Mouse (Mus musculus) hindbrain, embryonic 13.5 days (tissue): ENCODE results near the gene Aldh1a3. TPM values are rescaled to one million over a fixed set of nuclear protein-coding genes. Genes with fewer than 3 reads are reported as not detected.

Experiments used
- ATAC-seq: fragments of 200-750 bp; cut with Nextera tagmentation; 2 replicates; pipeline ENCODE4 v1.8.0; 2017; ENCODE audit warnings: moderate TSS enrichment; ENCODE audit not compliant: low FRiP score
- H3K27ac ChIP-seq: fragments of 300-500 bp; sonication (generic); 2 replicates; pipeline ENCODE4 v1.5.1; 2015; ENCODE audit warnings: inconsistent platforms, mild to moderate bottlenecking, moderate library complexity
- H3K27me3 ChIP-seq: fragments of 300-500 bp; sonication (generic); 2 replicates; pipeline ENCODE4 v1.6.1; 2015; ENCODE audit warnings: mild to moderate bottlenecking, inconsistent platforms
- H3K36me3 ChIP-seq: fragments of 300-500 bp; sonication (generic); 2 replicates; pipeline ENCODE4 v1.6.1; 2015; ENCODE audit warnings: mild to moderate bottlenecking, inconsistent platforms
- H3K4me1 ChIP-seq: fragments of 300-500 bp; sonication (generic); replicated peaks from 2 replicates; pipeline ENCODE4 v1.6.1; 2015; ENCODE audit warnings: inconsistent platforms
- H3K4me2 ChIP-seq: fragments of 300-500 bp; sonication (generic); 2 replicates; pipeline ENCODE4 v1.6.1; 2015; ENCODE audit warnings: inconsistent platforms, mild to moderate bottlenecking, moderate library complexity
- H3K4me3 ChIP-seq: fragments of 300-500 bp; sonication (generic); 2 replicates; pipeline ENCODE4 v1.5.1; 2015; ENCODE audit warnings: mild to moderate bottlenecking, inconsistent platforms
- H3K9ac ChIP-seq: fragments of 300-500 bp; sonication (generic); 2 replicates; pipeline ENCODE4 v1.6.1; 2015; ENCODE audit warnings: mild to moderate bottlenecking, inconsistent platforms
- H3K9me3 ChIP-seq: fragments of 300-500 bp; sonication (generic); 2 replicates; pipeline ENCODE4 v1.6.1; 2016; ENCODE audit warnings: inconsistent platforms
- WGBS: fragments of 180-500 bp; shearing (Covaris S2); methylation state at CpG from one replicate; pipeline ENCODE4 v1.1.7; 2015; 5-methylcytosine and 5-hydroxymethylcytosine counted together
- polyA plus RNA-seq: library from polyadenylated mRNA; unstranded; fragments of >200 nt; fragmentation: Nextera tagmentation; extraction: Ambion mirVana; gene quantifications from 2 replicates; pipeline ENCODE4 v1.2.1, GENCODE M21; 2015

Gene Aldh1a3
- polyA plus RNA-seq, 1 experiment from 2014 or later = 2.1 TPM

GRCm38 (mm10) chr7:66406971-66407370 is 20.3 kb downstream of the Aldh1a3 start:
- Histone ChIP-seq H3K9ac (no peak overlapping the region), H3K27me3 (0 out of 2 replicates have a peak, but pooled peaks cover 10% of the 10 kb centered on the region), H3K27ac (no peak overlapping the region), H3K4me3 (no peak overlapping the region), H3K36me3 (no peaks in the 10 kb centered on the region), H3K4me2 (no peak overlapping the region), H3K4me1 (peaks cover 7% of the 10 kb centered on the region; the same call in 1 of the 2 replicates), H3K9me3 (no peaks in the 10 kb centered on the region)
- no peak for ATAC-seq
- WGBS = 81% methylated on average over 8 of the region's 8 CpGs

- Histone ChIP-seq H3K36me3 (no peaks in the 10 kb centered on the region), H3K9ac (no peak overlapping the region), H3K4me1 (peaks cover 7% of the 10 kb centered on the region; the same call in 1 of the 2 replicates), H3K9me3 (no peaks in the 10 kb centered on the region), H3K27me3 (0 out of 2 replicates have a peak, but pooled peaks cover 5% of the 10 kb centered on the region), H3K4me2 (no peak overlapping the region), H3K4me3 (no peak overlapping the region), H3K27ac (no peak overlapping the region)
- WGBS = 57% methylated on average over 13 of the region's 13 CpGs
- no peak for ATAC-seq
Observed at GRCm38 (mm10) chr7:66405951-66406721, 21.2 kb downstream of the Aldh1a3 start.

GRCm38 (mm10) chr7:66405541-66405940 is 21.8 kb downstream of the Aldh1a3 start:
- Histone ChIP-seq H3K9me3 (no peaks in the 10 kb centered on the region), H3K36me3 (no peaks in the 10 kb centered on the region), H3K4me2 (no peak overlapping the region), H3K4me3 (no peak overlapping the region), H3K27me3 (no peaks in the 10 kb centered on the region), H3K4me1 (peaks cover 7% of the 10 kb centered on the region; the same call in 1 of the 2 replicates), H3K27ac (no peak overlapping the region), H3K9ac (no peak overlapping the region)
- ATAC-seq = no peak
- WGBS = 66% methylated on average over 11 of the region's 11 CpGs

- no peak overlapping the region for H3K9ac ChIP-seq
- H3K4me1 ChIP-seq = peaks cover 7% of the 10 kb centered on the region; the same call in 1 of the 2 replicates
- H3K4me2 ChIP-seq = no peak overlapping the region
- no peaks in the 10 kb centered on the region for H3K27me3 ChIP-seq
- no peak for ATAC-seq
- H3K4me3 ChIP-seq = no peak overlapping the region
- no peaks in the 10 kb centered on the region for H3K9me3 ChIP-seq
- no peaks in the 10 kb centered on the region for H3K36me3 ChIP-seq
- H3K27ac ChIP-seq = no peak overlapping the region
- WGBS = 80% methylated on average over 4 of the region's 4 CpGs
Observed at GRCm38 (mm10) chr7:66404802-66405201, 22.5 kb downstream of the Aldh1a3 start.

GRCm38 (mm10) chr7:66404141-66404540 is 23.2 kb downstream of the Aldh1a3 start:
- no peak overlapping the region for H3K9ac ChIP-seq
- peaks cover 7% of the 10 kb centered on the region; the same call in 1 of the 2 replicates for H3K4me1 ChIP-seq
- no peaks in the 10 kb centered on the region for H3K27me3 ChIP-seq
- H3K9me3 ChIP-seq = no peaks in the 10 kb centered on the region
- H3K4me3 ChIP-seq = no peak overlapping the region
- H3K36me3 ChIP-seq = no peaks in the 10 kb centered on the region
- no peak overlapping the region for H3K4me2 ChIP-seq
- H3K27ac ChIP-seq = no peak overlapping the region
- no peak for ATAC-seq
- WGBS = 60% methylated on average over 10 of the region's 10 CpGs

GRCm38 (mm10) chr7:66402876-66403275 is 24.4 kb downstream of the Aldh1a3 start:
- H3K4me3 ChIP-seq = no peak overlapping the region
- no peaks in the 10 kb centered on the region for H3K36me3 ChIP-seq
- H3K27ac ChIP-seq = no peak overlapping the region
- no peak overlapping the region for H3K9ac ChIP-seq
- H3K4me2 ChIP-seq = no peak overlapping the region
- no peaks in the 10 kb centered on the region for H3K27me3 ChIP-seq
- ATAC-seq = no peak
- WGBS = 79% methylated on average over 5 of the region's 5 CpGs
- no peaks in the 10 kb centered on the region for H3K9me3 ChIP-seq
- peaks cover 7% of the 10 kb centered on the region; the same call in 1 of the 2 replicates for H3K4me1 ChIP-seq

GRCm38 (mm10) chr7:66401605-66402004 is 25.7 kb downstream of the Aldh1a3 start:
- Histone ChIP-seq H3K27ac (no peak overlapping the region), H3K9ac (no peak overlapping the region), H3K36me3 (no peaks in the 10 kb centered on the region), H3K4me1 (peaks cover 7% of the 10 kb centered on the region; the same call in 1 of the 2 replicates), H3K4me2 (no peak overlapping the region), H3K9me3 (no peaks in the 10 kb centered on the region), H3K4me3 (no peak overlapping the region), H3K27me3 (no peaks in the 10 kb centered on the region)
- ATAC-seq = no peak
- WGBS = 70% methylated on average over 8 of the region's 8 CpGs

- H3K27ac ChIP-seq = no peak overlapping the region
- no peaks in the 10 kb centered on the region for H3K36me3 ChIP-seq
- WGBS = 28% methylated on average over 3 of the region's 3 CpGs
- no peak for ATAC-seq
- H3K9me3 ChIP-seq = no peaks in the 10 kb centered on the region
- H3K4me2 ChIP-seq = no peak overlapping the region
- no peak overlapping the region for H3K9ac ChIP-seq
- H3K4me3 ChIP-seq = no peak overlapping the region
- no peaks in the 10 kb centered on the region for H3K27me3 ChIP-seq
- H3K4me1 ChIP-seq = no peaks in the 10 kb centered on the region
Observed at GRCm38 (mm10) chr7:66397288-66397687, 30.0 kb downstream of the Aldh1a3 start.

- Histone ChIP-seq H3K4me1 (peaks cover 21% of the 10 kb centered on the region), H3K4me3 (peak overlapping the region; percentile 55), H3K36me3 (no peaks in the 10 kb centered on the region), H3K4me2 (peak overlapping the region; percentile 99), H3K27me3 (peaks cover 22% of the 10 kb centered on the region), H3K9me3 (no peaks in the 10 kb centered on the region), H3K9ac (peak overlapping the region; percentile 79), H3K27ac (no peak overlapping the region)
- 15% methylated on average over 28 of the region's 28 CpGs for WGBS
- peak; percentile 63; the same call in 1 of the 2 replicates for ATAC-seq
Observed at GRCm38 (mm10) chr7:66388621-66389532, 38.4 kb downstream of the Aldh1a3 start.

GRCm38 (mm10) chr7:66387813-66388521 is 39.4 kb downstream of the Aldh1a3 start, which contains the start of gene Lrrk1:
Lrrk1 (minus strand) TSS chr7:66388350.
- H3K27me3 ChIP-seq = peaks cover 22% of the 10 kb centered on the region
- no peak within 1 kb of the TSS for H3K27ac ChIP-seq
- ATAC-seq = peak; percentile 62
- peak within 1 kb of the TSS; percentile 55 for H3K4me3 ChIP-seq
- H3K36me3 ChIP-seq = no peaks in the 10 kb centered on the region
- under 1% methylated on average over 69 of the region's 70 CpGs for WGBS
- no peaks in the 10 kb centered on the region for H3K9me3 ChIP-seq
- peak within 1 kb of the TSS; percentile 79 for H3K9ac ChIP-seq
- peak within 1 kb of the TSS; percentile 99 for H3K4me2 ChIP-seq
- peaks cover 21% of the 10 kb centered on the region for H3K4me1 ChIP-seq

- Histone ChIP-seq H3K27ac (no peak overlapping the region), H3K9me3 (no peaks in the 10 kb centered on the region), H3K27me3 (peaks cover 22% of the 10 kb centered on the region), H3K4me1 (peaks cover 21% of the 10 kb centered on the region), H3K4me2 (peak overlapping the region; percentile 99), H3K9ac (peak overlapping the region; percentile 79), H3K36me3 (no peaks in the 10 kb centered on the region), H3K4me3 (peak overlapping the region; percentile 55)
- 3% methylated on average over 13 of the region's 13 CpGs for WGBS
- 0 out of 2 replicates have a peak, but pooled peaks have one; percentile 30 for ATAC-seq
Observed at GRCm38 (mm10) chr7:66387419-66387812, 39.9 kb downstream of the Aldh1a3 start.
